Mouse (Mus musculus): ENCODE results near the gene Palm2.

Gene Palm2

GRCm38 (mm10) chr4:57703574-57704470 lies 269.8 kb downstream of the Palm2 start:
- no peak for DNase-seq (ENCODE audit: low spot score)

DNA sequence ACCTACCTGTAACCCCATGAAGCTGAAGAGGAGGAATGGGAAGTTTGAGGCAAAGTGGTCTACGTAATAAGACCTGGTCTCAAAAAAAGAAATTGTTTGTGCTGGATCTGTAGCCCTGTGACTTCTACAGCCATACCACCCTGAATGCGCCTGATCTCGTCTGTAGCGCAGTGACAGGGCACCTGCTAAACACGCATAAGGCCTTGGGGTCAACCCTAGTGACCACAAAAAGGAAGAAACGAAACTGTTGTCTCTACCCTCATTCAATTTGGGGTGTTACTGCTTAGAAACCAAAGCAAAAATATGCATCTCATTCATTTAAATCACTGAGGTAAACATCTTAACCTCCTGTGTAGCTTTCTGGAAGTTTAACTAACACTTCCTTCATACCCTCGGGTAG lies 270.5 kb downstream of the Palm2 start:
- DNase-seq (ENCODE audit: low spot score) = no peak

DNA sequence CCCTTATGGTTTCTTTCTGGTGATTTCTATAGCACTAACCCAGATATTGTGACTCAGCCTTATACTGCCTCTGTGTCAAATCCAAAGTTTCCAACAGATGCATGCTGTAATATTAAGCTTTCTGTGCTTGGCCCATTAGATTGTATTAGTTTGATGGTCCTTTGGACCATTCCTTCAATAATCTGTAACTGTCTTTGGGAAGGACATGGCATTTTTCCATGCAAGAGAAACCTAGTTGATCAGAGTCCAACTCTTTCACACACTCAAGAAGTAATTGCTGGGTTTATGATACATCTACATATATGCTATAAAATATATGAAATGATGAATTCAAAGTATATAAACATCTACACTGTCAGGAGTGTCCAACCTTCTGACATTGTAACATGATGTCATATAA lies 281.8 kb downstream of the Palm2 start:
- no peak for DNase-seq (ENCODE audit: low spot score)

DNA sequence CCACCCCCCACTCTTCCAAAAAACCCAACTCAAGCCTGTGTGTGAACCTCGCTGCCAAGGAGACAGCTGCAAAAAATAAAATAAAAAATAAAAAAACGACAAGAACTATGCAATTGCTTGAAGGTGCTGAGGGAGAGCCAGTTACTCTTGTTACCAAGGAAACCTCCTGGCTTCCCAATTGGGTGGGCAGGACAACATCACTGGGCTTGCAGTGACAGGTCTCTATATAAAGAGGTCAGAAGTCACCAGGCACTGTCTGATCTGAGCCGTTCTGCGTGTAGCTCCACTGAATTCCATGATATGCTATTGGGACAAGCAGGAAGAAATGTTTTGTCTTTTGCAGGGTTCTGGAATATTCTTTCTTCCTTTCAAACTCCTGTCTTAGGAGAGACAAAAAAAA lies 282.7 kb downstream of the Palm2 start:
- DNase-seq (ENCODE audit: low spot score) = no peak

- no peak for DNase-seq (ENCODE audit: low spot score)
Measured at GRCm38 (mm10) chr4:57717354-57717753, 283.3 kb downstream of the Palm2 start, which contains the start of gene Akap2. TSS of gene Akap2 (plus strand) at chr4:57717657.

DNA sequence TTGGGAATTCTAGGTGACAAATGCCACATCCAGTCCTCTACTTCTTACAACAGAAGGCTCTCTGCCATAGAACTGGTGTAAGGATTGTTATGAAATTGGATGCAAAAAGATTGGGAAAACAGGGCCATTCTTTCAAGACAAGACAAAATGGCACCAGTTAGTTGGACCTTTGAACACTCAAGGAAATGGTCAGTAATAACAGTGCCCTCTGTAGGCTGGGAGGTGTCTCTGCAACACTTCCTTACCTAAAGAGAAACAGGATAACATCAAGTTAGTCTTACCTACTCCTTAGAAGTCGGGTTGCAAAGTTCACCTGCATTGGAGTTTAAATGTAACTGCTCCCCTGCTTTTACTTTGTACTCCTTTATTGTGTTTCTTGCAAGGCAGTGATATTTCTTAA lies 285.3 kb downstream of the Palm2 start:
- no peak for DNase-seq (ENCODE audit: low spot score)

- no peak for DNase-seq (ENCODE audit: low spot score)
Measured at GRCm38 (mm10) chr4:57720869-57721361, 286.9 kb downstream of the Palm2 start.

DNA sequence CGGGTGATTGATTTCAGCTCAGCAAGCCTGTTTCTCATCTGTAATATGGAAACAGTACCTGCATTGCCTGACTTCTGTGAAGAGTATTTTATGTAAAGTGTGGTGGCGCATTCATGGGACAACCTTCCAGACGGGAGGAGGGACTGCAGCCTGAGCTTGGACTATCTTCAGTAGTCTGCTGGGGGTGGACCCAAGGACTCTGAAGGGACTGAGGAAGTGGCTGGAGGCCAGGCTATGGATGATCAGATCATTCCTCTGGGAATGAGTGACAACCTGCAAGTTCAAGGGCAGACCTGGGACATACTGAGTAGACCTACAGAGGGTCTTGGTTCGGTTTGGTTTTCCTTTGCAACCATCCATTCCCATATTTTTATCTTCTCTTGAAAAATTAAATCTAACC lies 288.2 kb downstream of the Palm2 start:
- DNase-seq (ENCODE audit: low spot score) = no peak

- no peak for DNase-seq (ENCODE audit: low spot score)
Measured at GRCm38 (mm10) chr4:57723659-57724058, 289.6 kb downstream of the Palm2 start.

DNA sequence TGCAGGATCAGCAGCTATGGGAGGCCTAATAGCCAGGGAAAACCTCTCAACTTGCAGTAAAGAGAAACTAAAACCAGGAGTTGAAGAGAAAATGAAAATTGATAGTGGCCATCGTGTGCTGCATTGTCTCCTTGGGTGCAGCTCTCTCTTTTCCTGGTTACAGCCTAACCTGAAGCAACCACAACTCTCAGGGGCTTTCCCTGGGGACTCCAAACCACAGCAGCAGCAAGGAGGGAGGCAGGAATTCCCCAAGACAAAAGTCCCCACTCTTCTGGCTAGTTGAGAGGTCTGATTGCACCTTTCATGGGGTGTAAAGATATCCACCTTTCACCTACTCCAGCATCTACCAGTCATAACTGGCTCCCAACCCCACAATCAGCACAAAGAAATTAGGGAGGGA lies 291.5 kb downstream of the Palm2 start:
- no peak for DNase-seq (ENCODE audit: low spot score)

- DNase-seq (ENCODE audit: low spot score) = no peak
Measured at GRCm38 (mm10) chr4:57728611-57729183, 294.6 kb downstream of the Palm2 start.

GRCm38 (mm10) chr4:57730047-57730446 lies 296.0 kb downstream of the Palm2 start:
- no peak for DNase-seq (ENCODE audit: low spot score)

DNA sequence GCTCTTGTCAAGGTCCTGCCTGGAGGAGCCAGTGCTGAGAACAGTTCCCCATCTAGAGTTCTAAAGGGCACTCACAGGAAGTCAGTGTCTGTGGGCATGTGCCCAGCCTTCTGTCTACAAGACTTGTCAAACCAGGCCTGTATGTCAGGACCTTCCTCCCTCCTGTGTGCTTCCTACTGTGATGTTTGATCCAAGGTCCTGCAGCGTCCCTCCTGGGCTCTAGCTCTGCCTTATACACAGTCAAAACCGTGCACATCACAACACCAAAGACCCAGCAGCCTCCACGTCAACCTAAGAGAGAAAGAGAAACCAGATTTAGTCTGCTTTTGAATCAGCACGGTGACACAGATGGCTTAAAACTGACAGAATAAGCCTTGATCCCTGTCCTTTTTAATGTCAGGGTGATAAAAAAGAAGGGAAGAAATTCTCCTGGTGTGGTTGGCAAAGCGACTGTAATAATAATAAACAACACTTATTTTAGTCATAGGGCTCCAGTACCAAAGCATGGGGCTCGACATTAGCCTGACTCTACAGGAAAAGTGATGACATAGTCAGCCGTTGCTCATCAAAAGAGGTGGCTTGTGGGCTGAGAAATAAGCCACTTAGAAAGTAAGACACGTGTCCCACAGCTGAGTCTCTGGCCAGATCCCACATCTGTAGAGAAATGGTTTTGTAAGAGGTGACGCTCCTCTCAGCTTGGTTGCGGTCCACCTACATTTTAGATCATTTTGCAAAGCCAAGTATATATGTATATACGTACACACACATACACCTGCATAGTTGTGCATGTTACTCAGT lies 297.0 kb downstream of the Palm2 start:
- no peak for DNase-seq (ENCODE audit: low spot score)

DNA sequence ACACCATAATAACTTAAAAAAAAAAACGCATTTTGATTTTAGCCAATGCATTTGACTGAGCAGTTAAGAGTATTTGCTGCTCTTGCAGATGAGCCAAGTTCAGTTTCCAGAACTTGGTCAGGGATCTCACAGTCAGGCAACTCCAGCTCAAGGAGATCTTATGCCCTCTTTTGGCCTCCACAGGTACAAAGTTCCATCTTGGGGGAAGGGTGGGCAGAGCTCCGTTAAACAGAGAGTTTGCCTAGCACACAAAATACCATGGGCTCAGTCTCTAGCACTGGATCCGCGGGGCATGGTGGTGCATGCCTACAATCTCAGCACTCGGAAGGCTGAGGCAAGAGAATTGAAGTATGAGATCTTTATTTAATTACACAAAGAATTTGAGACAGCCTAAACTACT lies 298.3 kb downstream of the Palm2 start:
- DNase-seq (ENCODE audit: low spot score) = no peak

DNA sequence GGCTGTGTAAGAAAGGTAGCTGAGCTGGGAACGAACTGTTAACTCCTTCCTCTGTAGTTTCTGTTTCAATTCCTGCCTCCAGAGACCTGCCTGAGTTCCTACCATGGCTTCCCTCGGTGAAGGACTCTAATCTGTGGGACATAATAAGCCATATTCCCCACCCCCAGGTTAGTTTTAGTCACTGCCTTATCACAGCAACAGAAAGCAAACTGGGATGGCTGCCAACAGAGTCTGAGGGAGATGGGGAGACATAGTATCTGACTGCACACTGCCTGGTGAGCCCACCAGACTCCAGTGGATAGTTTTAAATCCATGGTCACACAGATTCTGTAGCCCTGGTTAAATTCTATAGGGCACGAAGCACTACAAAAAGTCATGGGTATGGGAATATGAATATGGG lies 299.4 kb downstream of the Palm2 start:
- DNase-seq (ENCODE audit: low spot score) = no peak

DNA sequence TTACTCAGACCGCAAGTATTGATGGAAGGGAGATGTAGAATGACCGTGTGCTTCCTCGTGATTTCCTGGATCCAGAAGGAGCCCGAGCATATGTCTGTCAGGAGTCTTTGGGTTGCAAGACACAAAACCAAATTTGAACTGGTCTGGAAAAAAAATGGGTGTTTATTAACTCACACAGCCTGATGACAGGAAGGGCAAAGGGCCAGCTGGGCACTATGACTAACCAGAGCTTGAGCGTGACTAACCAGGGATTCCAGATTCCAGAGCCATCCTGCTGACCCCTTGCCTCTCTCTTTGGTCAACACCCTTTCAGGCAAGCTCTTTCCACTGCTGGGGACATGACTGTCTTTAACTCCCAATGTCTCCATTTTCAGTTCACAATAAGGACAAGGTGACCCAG lies 301.4 kb downstream of the Palm2 start:
- no peak for DNase-seq (ENCODE audit: low spot score)

- DNase-seq (ENCODE audit: low spot score) = no peak
Measured at GRCm38 (mm10) chr4:57738856-57739552, 305.0 kb downstream of the Palm2 start.

DNA sequence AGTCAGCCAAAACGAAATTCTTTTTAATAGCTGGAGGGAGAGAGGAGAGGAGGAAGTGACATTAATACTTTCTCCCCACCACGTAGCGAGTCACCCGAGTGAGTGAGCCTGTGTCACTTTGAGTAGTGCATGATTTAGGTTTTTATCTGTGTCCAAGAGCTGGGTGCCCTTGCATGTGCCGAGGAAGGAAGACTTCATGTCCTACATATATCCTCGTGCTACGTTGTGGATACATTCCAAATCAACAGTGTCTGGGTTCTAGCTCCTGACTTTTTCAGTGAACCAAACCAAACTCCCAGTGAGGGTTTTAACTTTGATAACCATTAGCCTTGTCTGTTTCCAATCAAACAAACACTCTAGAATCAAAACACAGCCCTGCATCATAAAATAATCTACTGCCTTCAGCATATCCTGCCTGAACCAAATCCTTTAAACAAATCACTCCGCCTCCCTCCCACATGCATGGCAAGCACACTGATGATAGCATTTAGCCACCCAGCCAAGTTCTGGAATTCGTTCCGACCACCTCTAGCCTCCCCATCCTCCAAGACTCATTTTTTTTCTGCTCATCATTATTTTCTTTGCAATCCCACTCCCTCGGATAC lies 309.4 kb downstream of the Palm2 start:
- DNase-seq (ENCODE audit: low spot score) = no peak

DNA sequence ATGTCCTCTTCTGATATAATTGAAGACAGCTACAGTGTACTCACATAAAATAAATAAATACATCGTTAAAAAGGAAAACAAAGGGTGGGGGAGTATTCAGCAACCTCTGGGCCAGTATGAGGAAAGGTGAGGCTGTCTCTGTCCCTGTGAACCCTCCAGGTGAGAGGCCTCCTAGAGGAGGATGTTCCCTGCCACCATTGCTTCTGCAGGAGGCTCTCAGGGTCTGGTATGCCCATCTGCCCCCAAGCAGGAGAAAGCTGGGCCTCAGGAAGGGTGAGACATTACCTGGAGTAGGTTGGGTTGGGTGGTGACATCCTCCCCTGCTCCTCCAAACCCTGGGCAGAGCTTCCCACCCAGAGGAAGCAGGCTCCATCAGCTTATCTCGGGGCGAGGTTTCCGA lies 316.6 kb downstream of the Palm2 start:
- DNase-seq (ENCODE audit: low spot score) = no peak

- no peak for DNase-seq (ENCODE audit: low spot score)
Measured at GRCm38 (mm10) chr4:57751054-57751453, 317.0 kb downstream of the Palm2 start.

DNA sequence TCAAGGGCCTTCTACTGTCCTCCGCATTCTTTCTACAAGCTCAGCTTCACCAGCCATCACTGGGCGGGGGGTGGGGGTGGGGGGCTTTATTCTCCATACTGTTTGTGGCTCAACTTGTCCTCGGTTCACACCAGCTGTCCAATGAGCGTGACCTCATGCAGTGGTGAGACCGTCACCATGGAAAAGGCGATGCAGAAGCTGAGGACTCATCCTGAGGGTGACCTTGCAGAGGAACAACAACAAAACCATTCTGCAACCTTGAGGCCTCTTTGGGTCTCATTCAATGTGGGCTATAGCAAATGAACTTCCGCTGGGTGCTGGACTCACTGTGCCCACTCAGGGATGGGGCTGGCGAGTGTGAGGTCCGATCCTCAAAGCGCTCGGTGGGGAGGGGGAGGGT lies 317.5 kb downstream of the Palm2 start:
- no peak for DNase-seq (ENCODE audit: low spot score)

- DNase-seq (ENCODE audit: low spot score) = no peak
Measured at GRCm38 (mm10) chr4:57755085-57755484, 321.0 kb downstream of the Palm2 start.

All from ovary, postnatal 36 days (tissue).